ENCODE assay signal across 23 mouse cellular contexts in genomic region chr16:65066264-65066663, GRCm38 (mm10). TPM values are rescaled to one million over a fixed set of nuclear protein-coding genes. Genes with fewer than 3 reads are reported as not detected.
"Had no signal": no experiment of that assay in that cellular context is flagged by ENCODE, and none has a peak within 500 bp of the region (broad histone marks: within the 10 kb centered on the region; RNA-seq: fewer than 3 reads in every experiment).

No protein-coding gene starts in this region.

- DNase-seq: heart, postnatal 10 days; heart, postnatal 14 days; heart, postnatal 36 days; heart, postnatal 4 days; kidney, adult 11 months; kidney, adult 18-20 months; kidney, adult 2 months; kidney, adult 8-10 months; kidney, adult 9 months; kidney, postnatal 10 days; kidney, postnatal 14 days; kidney, postnatal 25 days; kidney, postnatal 36 days; kidney, postnatal 4 days; layer of hippocampus, adult 9-11 months; layer of hippocampus, postnatal 36 days had no signal

- ATAC-seq: hindbrain, embryonic 16.5 days; hindbrain, postnatal 0 days; inflammation-experienced regulatory T-cells, adult 6 months; intestine, embryonic 15.5 days; intestine, embryonic 16.5 days; intestine, postnatal 0 days had no signal

RNA-seq across cellular contexts. Expression of gene Htr1f, which starts 39.4 kb away (rescaled TPM):
- total RNA-seq: heart, postnatal 10 days; heart, postnatal 14 days; heart, postnatal 25 days; heart, postnatal 36 days; heart, postnatal 4 days had no signal
